Mouse (Mus musculus) olfactory bulb, adult 2 months (tissue): ENCODE measurements around the gene Sh3bp4. TPM values are rescaled to one million over a fixed set of nuclear protein-coding genes. Genes with fewer than 3 reads are reported as not detected.

Experiments used
- H3K27ac ChIP-seq: fragments of 200-500 bp; 2 replicates; pipeline ENCODE4 v1.5.1; 2012; ENCODE audit warnings: low read depth, low read length; ENCODE audit not compliant: insufficient read depth
- H3K4me1 ChIP-seq: fragments of 200-500 bp; 2 replicates; pipeline ENCODE4 v1.6.1; 2012; ENCODE audit warnings: low read length; ENCODE audit not compliant: control insufficient read depth, insufficient read depth
- H3K4me3 ChIP-seq: fragments of 200-500 bp; 2 replicates; pipeline ENCODE4 v1.5.1; 2012; ENCODE audit warnings: mild to moderate bottlenecking, low read depth, low read length, moderate library complexity; ENCODE audit not compliant: insufficient read depth
- CTCF ChIP-seq: fragments of 200-500 bp; IDR thresholded peaks from 2 replicates; pipeline ENCODE4 v1.5.1; 2012; ENCODE audit warnings: low read depth, mild to moderate bottlenecking, low read length, moderate library complexity; ENCODE audit not compliant: insufficient read depth
- POLR2A ChIP-seq: fragments of 200-500 bp; IDR thresholded peaks from 2 replicates; pipeline ENCODE4 v1.6.1; 2012; ENCODE audit warnings: mild to moderate bottlenecking, low read depth, low read length, moderate library complexity; ENCODE audit not compliant: insufficient read depth
- WGBS: fragments of 180-500 bp; shearing (Covaris S2); methylation state at CpG from one replicate; pipeline ENCODE4 v1.1.7; 2018; 5-methylcytosine and 5-hydroxymethylcytosine counted together
- polyA plus RNA-seq: library from polyadenylated mRNA; stranded (reverse); fragments of >200 nt; gene quantifications from 2 replicates; pipeline ENCODE4 v1.2.4, GENCODE M21; 2012; ENCODE audit warnings: low replicate concordance; ENCODE audit not compliant: missing spikeins, insufficient read depth, insufficient read length

The Sh3bp4 gene
- polyA plus RNA-seq, 1 experiment = not detected

DNA sequence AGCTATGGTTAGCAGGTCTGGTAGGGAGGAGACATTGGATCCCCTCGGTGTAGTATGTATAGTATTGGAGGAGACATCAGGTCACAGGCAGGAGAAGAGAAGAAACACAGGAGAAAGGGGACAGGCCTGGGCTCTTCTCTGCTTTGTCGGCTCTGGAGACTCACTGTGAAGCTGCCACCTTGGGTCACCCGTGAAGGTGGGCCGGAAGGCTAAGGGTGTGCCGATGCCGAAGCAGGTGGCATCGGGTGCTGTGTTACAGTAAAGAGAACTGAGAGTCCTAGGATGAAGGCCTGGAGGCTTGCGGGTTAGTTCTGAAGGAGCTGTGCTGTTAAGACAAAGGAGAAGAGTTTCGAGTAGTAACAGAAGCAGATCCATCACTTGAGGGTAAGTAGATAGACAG, 6.6 kb downstream of the Sh3bp4 start:
- 87% methylated on average over 9 of the region's 9 CpGs for WGBS
- TF ChIP-seq CTCF = no peak
- TF ChIP-seq POLR2A = no peak
- Histone ChIP-seq H3K4me3 (no peak overlapping the region), H3K27ac (no peak overlapping the region), H3K4me1 (peaks cover 15% of the 10 kb centered on the region)

DNA sequence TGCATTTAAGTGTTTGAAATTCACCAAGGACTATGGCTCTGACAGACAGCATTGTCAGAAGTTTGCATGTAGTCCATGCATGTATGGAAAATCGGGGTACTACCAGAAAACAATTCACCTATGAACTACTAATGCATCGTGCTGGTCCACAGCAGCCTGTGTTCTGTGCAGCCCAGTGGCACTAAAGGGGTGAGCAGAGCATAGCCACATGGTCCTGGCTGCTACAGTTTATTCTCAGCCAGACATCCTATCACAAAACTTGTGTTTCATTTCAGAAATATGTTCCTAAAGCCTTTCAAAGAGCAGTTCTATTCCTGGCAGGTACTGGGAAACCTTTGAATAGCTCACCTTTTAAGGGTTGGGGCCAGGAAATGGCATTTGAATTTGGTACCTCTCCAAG, 8.0 kb downstream of the Sh3bp4 start:
- WGBS = 71% methylated on average over 2 of the region's 2 CpGs
- Histone ChIP-seq H3K27ac (no peak overlapping the region), H3K4me3 (no peak overlapping the region), H3K4me1 (peaks cover 17% of the 10 kb centered on the region)
- TF ChIP-seq CTCF (no peak), POLR2A (no peak)

DNA sequence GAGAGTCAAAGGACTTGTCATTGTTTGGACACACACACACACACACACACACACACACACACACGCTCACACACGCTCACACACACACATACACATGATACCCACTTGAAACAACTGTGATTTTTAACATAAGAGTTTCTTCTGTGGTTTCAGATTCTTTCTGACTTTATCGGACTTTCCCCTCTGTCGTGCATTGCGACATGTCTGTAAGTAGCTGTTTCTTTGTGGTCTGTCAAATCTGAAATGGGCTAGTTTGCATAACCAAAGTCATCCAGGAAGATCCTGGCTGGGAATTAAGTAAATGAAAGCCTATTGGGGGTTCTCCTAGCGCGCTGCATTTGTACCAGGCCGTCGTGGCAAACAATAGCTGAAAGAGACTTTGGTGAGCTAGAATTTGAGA, 8.5 kb downstream of the Sh3bp4 start:
- no peak for TF ChIP-seq CTCF
- TF ChIP-seq POLR2A = no peak
- WGBS = 67% methylated on average over 9 of the region's 9 CpGs
- H3K4me1 ChIP-seq = peaks cover 16% of the 10 kb centered on the region
- H3K27ac ChIP-seq = no peak overlapping the region
- no peak overlapping the region for H3K4me3 ChIP-seq

DNA sequence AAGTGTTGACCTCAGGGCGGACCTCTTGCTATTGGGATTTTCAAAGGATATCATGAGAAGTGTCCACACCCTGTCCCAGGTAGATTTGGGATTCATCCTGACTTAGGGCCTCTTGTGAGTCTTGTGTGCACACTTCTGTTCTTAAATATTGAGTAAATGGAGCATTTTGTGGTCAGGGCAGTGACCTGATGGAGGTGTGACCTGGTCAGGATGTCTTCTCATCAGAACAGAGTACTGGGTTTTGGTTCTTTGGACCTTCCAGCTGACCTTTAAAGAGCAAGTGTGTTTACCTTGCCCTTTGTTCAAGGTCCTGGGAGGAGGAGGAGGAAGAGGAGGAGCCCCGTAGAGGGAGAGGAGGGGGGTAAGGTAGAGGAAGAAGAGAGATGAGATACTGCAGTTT, 9.0 kb downstream of the Sh3bp4 start:
- WGBS = 80% methylated on average over 2 of the region's 2 CpGs
- Histone ChIP-seq H3K4me1 (peaks cover 16% of the 10 kb centered on the region), H3K4me3 (no peak overlapping the region), H3K27ac (no peak overlapping the region)
- TF ChIP-seq POLR2A (no peak), CTCF (no peak)

DNA sequence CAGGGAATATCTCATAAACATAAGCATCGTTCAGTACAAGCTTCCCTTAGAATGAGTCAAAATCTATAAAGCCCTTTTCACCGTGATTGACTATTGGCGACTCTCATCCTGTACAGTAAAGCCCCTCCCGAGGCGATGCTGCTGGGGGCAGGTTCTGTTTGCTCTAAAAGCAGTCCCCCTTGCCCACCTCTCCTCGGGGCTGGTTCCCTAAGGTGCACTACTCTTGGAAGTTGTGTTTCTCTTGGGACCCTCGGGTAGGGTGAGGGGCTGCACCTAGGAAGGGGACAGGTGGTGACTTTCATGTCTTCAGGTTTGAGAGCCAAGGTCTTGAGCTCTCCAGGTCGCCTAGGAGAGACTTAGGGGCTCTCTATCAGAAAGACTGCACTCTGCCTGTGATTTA, 10.2 kb downstream of the Sh3bp4 start:
- Histone ChIP-seq H3K4me3 (no peak overlapping the region), H3K4me1 (peaks cover 20% of the 10 kb centered on the region), H3K27ac (no peak overlapping the region)
- no peak for TF ChIP-seq CTCF
- no peak for TF ChIP-seq POLR2A
- 84% methylated on average over 8 of the region's 8 CpGs for WGBS

DNA sequence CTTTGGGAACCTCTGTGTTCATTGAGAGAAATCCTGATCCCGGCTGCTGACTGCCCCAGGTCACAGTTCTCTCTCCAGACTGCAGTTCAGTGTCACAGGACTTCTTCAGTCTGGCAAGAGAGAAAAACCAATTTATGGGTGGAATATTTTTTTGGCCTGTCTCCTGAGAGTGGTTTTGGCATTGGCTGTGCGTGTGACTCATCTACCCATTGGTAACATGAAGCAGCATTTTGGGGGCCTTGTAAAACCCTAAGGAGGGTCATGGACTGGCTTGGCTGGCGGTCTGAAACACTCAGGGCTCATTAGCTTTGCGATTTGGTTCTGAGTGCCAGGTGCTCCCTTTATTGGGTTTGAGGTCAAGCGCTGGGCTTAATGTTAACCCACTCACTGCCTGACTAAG, 10.6 kb downstream of the Sh3bp4 start:
- 63% methylated on average over 5 of the region's 5 CpGs for WGBS

DNA sequence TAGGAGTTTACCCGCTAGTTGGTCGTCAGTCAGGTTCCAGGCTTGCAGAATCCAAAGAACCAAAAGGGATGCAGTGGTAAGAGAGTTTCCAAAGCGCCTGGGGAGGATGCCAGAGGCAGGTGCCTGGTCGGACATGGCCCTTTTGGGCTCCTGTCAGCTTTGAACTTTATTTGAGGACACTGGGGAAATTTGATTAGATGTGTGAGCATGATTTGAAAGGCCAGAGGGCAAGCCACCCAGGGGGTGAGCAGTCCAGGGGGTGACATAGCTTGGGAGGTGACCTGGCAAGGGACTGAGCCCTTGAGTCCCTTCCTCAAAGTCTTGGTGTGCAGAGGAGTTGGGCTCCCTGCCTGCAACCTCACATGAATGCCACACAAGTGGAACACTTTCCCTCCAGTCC, 11.2 kb downstream of the Sh3bp4 start:
- WGBS = 83% methylated on average over 4 of the region's 4 CpGs
- H3K4me1 ChIP-seq = peaks cover 20% of the 10 kb centered on the region
- TF ChIP-seq POLR2A (no peak), CTCF (no peak)
- no peak overlapping the region for H3K4me3 ChIP-seq
- H3K27ac ChIP-seq = no peak overlapping the region

More for the DNA sequence above, 10.6 kb downstream of the Sh3bp4 start:
- H3K27ac ChIP-seq = no peak overlapping the region
- TF ChIP-seq POLR2A = no peak
- no peak for TF ChIP-seq CTCF
- H3K4me1 ChIP-seq = peaks cover 20% of the 10 kb centered on the region
- no peak overlapping the region for H3K4me3 ChIP-seq

DNA sequence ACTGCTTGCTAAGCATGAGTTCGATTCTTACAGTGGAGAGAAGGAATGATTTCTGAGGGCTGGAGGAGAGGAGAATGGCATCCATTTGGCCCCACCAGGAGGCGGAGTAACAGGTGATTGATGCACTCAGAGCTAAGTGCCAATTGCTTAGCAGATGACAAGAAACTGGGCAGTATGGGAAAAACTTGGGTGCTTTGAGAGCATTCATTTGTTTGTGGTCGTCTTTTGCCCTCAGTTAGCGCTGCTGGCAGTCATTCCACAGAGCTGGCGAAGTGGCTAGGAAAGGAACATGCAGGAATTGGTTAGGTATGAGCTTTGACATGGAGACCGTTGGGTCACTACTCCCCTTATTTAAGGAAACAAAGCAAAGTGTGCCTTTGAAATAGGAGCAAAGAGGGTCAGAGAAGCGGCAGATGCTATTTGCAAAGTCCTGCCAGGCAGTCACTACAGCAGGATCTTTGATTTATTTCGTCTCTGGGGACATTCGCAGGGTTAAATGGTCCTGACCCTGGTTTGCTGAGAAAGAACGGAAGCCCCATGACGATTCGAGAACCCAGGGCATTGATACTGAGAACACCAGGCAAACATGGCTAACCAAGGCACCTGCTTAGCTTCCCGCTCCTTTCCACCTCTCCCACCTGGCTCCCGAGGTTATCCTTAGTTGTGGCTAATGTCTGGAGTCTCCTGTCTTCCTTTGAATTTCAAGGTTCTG, 12.1 kb downstream of the Sh3bp4 start:
- H3K4me3 ChIP-seq = no peak overlapping the region
- H3K4me1 ChIP-seq = peaks cover 22% of the 10 kb centered on the region
- TF ChIP-seq CTCF (no peak), POLR2A (no peak)
- H3K27ac ChIP-seq = no peak overlapping the region
- 68% methylated on average over 14 of the region's 14 CpGs for WGBS

DNA sequence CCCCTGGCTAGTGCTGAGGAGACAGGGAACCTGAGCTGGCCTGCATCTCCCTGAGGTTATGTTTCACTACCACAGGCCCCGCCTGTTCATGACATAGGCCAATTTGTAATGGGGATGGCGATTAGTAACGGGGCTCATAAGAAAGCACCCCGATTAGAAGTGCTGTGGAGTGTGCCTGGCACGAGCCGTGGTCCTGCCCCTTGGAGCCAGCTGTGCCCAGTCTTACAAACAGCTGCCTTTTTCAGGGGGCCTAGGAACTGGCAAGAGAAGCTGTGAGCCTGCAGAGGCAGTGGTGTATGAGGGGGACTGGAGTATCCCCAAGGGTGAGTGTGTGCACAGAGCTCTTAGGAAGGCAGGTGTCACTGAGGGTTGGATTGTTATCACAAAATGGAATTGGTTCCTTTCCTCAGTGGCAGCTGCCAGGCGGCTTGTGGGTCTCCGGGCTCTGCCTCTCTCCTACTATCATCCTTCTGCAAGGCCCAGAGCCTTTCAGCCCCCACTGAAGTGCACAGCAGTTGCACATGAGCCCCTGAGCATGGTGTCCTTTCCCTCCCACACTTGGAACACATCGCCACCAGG, 16.4 kb downstream of the Sh3bp4 start:
- H3K27ac ChIP-seq = no peak overlapping the region
- WGBS = 62% methylated on average over 9 of the region's 9 CpGs

More for the DNA sequence above, 16.4 kb downstream of the Sh3bp4 start:
- TF ChIP-seq POLR2A = no peak
- H3K4me1 ChIP-seq = peaks cover 23% of the 10 kb centered on the region
- H3K4me3 ChIP-seq = no peak overlapping the region
